Mouse (Mus musculus) liver, adult 2 months (tissue): ENCODE data around the gene Gm10718. TPM values are rescaled to one million over a fixed set of nuclear protein-coding genes. Genes with fewer than 3 reads are reported as not detected.
A peak's percentile ranks its signal among the peaks of the same experiment; 100 is the strongest.
"Not testable (repeated sequence)": the region's sequence is repeated elsewhere in the genome, so short reads cannot be mapped to it uniquely, and the experiment has no call there.

Experiments
- DNase-seq: peaks from one replicate; pipeline ENCODE4 v3.0.0-alpha.2; 2011; ENCODE audit warnings: low read depth, low spot score; ENCODE audit errors: extremely low read depth
- H3K27ac ChIP-seq: fragments of 200-500 bp; replicated peaks from 2 replicates; pipeline ENCODE4 v1.5.1; 2012; ENCODE audit warnings: low read depth, mild to moderate bottlenecking, control low read depth, inconsistent platforms, low read length; ENCODE audit not compliant: insufficient read depth
- H3K27me3 ChIP-seq: fragments of 200-500 bp; 2 replicates; pipeline ENCODE4 v1.6.1; 2012; ENCODE audit warnings: mild to moderate bottlenecking, moderate library complexity, low read length, inconsistent platforms; ENCODE audit not compliant: control insufficient read depth, insufficient read depth
- H3K36me3 ChIP-seq: fragments of 200-500 bp; 2 replicates; pipeline ENCODE4 v1.6.1; 2012; ENCODE audit warnings: low read length, inconsistent platforms; ENCODE audit not compliant: control insufficient read depth, insufficient read depth
- H3K4me1 ChIP-seq: fragments of 200-500 bp; 2 replicates; pipeline ENCODE4 v1.6.1; 2011; ENCODE audit warnings: low read length; ENCODE audit not compliant: control insufficient read depth, insufficient read depth
- H3K4me3 ChIP-seq: fragments of 200-500 bp; 2 replicates; pipeline ENCODE4 v1.5.1; 2011; ENCODE audit warnings: low read depth, mild to moderate bottlenecking, control low read depth, low read length, moderate library complexity; ENCODE audit not compliant: insufficient read depth
- H3K79me2 ChIP-seq: fragments of 200-500 bp; 2 replicates; pipeline ENCODE4 v1.6.1; 2012; ENCODE audit warnings: inconsistent platforms, mild to moderate bottlenecking, low read length, moderate library complexity; ENCODE audit not compliant: control insufficient read depth, insufficient read depth
- H3K9ac ChIP-seq: fragments of 200-500 bp; 2 replicates; pipeline ENCODE4 v1.6.1; 2012; ENCODE audit warnings: low read depth, mild to moderate bottlenecking, control low read depth, inconsistent platforms, low read length
- WGBS: fragments of 180-500 bp; shearing (Covaris S2); methylation state at CpG from one replicate; pipeline ENCODE4 v1.1.7; 2018; 5-methylcytosine and 5-hydroxymethylcytosine counted together
- polyA plus RNA-seq: library from polyadenylated mRNA; depleted of rRNA; stranded (reverse); fragments of >200 nt; gene quantifications from 2 replicates; pipeline ENCODE4 v1.2.3, GENCODE M21; 2012; rRNA removed
- total RNA-seq: library from RNA; depleted of rRNA; stranded (reverse); fragments of >200 nt; gene quantifications from 2 replicates; pipeline ENCODE4 v1.2.3, GENCODE M21; 2014; rRNA removed

Gene Gm10718
- total RNA-seq (0.46 and 4.8 TPM in 2 replicates), polyA plus RNA-seq (not detected in 2 replicates)

DNA sequence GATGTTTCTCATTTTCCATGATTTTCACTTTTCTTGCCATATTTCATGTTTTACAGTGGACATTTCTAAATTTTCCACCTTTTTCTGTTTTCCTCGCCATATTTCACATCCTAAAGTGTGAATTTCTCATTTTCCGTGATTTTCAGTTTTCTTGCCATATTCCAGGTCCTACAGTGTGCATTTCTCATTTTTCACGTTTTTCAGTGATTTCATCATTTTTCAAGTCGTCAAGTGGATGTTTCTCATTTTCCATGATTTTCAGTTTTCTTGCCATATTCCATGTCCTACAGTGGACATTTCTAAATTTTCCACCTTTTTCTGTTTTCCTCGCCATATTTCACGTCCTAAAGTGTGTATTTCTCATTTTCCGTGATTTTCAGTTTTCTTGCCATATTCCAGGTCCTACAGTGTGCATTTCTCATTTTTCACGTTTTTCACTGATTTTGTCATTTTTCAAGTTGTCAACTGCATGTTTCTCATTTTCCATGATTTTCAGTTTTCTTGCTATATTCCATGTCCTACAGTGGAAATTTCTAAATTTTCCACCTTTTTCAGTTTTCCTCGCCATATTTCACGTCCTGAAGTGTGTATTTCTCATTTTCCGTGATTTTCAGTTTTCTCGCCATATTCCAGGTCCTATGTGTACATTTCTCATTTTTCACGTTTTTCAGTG, at the start of gene Gm10718:
TSS of gene Gm10718 (plus strand) at position 236 of the 673 bp plus-strand sequence.
- not testable (repeated sequence) for DNase-seq, H3K36me3 ChIP-seq, H3K9ac ChIP-seq, H3K27ac ChIP-seq, H3K27me3 ChIP-seq, H3K79me2 ChIP-seq, H3K4me1 ChIP-seq, H3K4me3 ChIP-seq
- WGBS: 79% methylated on average over 12 of the region's 13 CpGs

DNA sequence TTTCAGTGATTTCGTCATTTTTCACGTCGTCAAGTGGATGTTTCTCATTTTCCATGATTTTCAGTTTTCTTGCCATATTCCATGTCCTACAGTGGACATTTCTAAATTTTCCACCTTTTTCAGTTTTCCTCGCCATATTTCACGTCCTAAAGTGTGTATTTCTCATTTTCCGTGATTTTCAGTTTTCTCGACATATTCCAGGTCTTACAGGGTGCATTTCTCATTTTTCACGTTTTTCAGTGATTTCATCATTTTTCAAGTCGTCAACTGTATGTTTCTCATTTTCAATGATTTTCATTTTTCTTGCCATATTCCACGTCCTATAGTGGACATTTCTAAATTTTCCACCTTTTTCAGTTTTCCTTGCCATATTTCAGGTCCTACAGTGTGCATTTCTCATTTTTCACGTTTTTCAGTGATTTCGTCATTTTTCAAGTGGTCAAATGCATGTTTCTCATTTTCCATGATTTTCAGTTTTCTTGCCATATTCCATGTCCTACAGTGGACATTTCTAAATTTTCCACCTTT, 22.8 kb upstream of the Gm10718 start, which contains the start of gene Gm10722:
TSS of gene Gm10722 (plus strand) at position 478 of the 528 bp plus-strand sequence.
- peak; percentile 49 for DNase-seq
- H3K27ac ChIP-seq: not testable (repeated sequence)

DNA sequence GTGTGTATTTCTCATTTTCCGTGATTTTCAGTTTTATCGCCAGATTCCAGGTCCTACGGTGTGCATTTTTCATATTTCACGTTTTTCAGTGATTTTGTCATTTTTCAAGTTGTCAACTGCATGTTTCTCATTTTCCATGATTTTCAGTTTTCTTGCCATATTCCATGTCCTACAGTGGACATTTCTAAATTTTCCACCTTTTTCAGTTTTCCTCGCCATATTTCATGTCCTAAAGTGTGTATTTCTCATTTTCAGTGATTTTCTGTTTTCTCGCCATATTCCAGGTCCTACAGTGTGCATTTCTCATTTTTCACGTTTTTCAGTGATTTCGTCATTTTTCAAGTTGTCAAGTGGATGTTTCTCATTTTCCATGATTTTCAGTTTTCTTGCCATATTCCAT, 22.3 kb upstream of the Gm10718 start:
- H3K9ac ChIP-seq, H3K36me3 ChIP-seq, H3K4me1 ChIP-seq, DNase-seq, H3K4me3 ChIP-seq, H3K79me2 ChIP-seq, H3K27me3 ChIP-seq, H3K27ac ChIP-seq: not testable (repeated sequence)
- whole genome bisulfite sequencing: 67% methylated on average over 8 of the region's 8 CpGs

More for the DNA sequence above, 22.8 kb upstream of the Gm10718 start, which contains the start of gene Gm10722:
- not testable (repeated sequence) for H3K4me1 ChIP-seq, H3K36me3 ChIP-seq, H3K9ac ChIP-seq, H3K4me3 ChIP-seq, H3K79me2 ChIP-seq, H3K27me3 ChIP-seq
- 75% methylated on average over 12 of the region's 12 CpGs for WGBS

DNA sequence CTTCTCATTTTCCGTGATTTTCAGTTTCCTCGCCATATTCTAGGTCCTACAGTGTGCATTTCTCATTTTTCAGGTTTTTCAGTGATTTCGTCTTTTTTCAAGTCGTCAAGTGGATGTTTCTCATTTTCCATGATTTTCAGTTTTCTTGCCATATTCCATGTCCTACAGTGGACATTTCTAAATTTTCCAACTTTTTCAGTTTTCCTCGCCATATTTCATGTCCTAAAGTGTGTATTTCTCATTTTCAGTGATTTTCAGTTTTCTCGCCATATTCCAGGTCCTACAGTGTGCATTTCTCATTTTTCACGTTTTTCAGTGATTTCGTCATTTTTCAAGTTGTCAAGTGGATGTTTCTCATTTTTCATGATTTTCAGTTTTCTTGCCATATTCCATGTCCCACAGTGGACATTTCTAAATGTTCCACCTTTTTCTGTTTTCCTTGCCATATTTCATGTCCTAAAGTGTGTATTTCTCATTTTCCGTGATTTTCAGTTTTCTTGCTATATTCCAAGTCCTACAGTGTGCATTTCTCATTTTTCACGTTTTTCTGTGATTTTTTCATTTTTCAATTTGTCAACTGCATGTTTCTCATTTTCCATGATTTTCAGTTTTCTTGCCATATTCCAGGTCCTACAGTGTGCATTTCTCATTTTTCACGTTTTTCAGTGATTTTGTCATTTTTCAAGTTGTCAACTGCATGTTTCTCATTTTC, 21.2 kb upstream of the Gm10718 start:
- not testable (repeated sequence) for H3K27ac ChIP-seq, H3K4me3 ChIP-seq, H3K79me2 ChIP-seq, H3K9ac ChIP-seq, H3K36me3 ChIP-seq, H3K4me1 ChIP-seq, H3K27me3 ChIP-seq
- peak; percentile 34 for DNase-seq
- WGBS: 67% methylated on average over 9 of the region's 11 CpGs

DNA sequence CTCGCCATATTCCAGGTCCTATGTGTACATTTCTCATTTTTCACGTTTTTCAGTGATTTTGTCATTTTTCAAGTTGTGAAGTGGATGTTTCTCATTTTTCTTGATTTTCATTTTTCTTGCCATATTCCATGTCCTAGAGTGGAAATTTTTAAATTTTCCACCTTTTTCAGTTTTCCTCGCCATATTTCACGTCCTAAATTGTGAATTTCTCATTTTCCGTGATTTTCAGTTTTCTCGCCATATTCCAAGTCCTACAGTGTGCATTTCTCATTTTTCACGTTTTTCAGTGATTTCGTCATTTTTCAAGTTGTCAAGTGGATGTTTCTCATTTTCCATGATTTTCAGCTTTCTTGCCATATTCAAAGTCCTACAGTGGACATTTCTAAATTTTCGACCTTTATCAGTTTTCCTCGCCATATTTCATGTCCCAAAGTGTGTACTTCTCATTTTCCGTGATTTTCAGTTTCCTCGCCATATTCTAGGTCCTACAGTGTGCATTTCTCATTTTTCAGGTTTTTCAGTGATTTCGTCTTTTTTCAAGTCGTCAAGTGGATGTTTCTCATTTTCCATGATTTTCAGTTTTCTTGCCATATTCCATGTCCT, 20.5 kb upstream of the Gm10718 start, which contains the start of gene Gm11168:
TSS of gene Gm11168 (plus strand) at position 553 of the 603 bp plus-strand sequence.
- not testable (repeated sequence) for H3K9ac ChIP-seq, H3K4me3 ChIP-seq, H3K27me3 ChIP-seq, H3K27ac ChIP-seq, H3K79me2 ChIP-seq, DNase-seq, H3K4me1 ChIP-seq, H3K36me3 ChIP-seq
- 75% methylated on average over 6 of the region's 14 CpGs for WGBS

DNA sequence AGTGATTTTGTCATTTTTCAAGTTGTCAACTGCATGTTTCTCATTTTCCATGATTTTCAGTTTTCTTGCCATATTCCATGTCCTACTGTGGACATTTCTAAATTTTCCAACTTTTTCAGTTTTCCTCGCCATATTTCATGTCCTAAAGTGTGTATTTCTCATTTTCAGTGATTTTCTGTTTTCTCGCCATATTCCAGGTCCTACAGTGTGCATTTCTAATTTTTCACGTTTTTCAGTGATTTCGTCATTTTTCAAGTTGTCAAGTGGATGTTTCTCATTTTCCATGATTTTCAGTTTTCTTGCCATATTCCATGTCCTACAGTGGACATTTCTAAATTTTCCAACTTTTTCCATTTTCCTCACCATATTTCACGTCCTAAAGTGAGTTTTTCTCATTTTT, 17.2 kb upstream of the Gm10718 start:
- H3K27me3 ChIP-seq, H3K27ac ChIP-seq, DNase-seq, H3K4me3 ChIP-seq, H3K4me1 ChIP-seq, H3K79me2 ChIP-seq, H3K9ac ChIP-seq, H3K36me3 ChIP-seq: not testable (repeated sequence)
- WGBS: 86% methylated on average over 1 of the region's 5 CpGs

DNA sequence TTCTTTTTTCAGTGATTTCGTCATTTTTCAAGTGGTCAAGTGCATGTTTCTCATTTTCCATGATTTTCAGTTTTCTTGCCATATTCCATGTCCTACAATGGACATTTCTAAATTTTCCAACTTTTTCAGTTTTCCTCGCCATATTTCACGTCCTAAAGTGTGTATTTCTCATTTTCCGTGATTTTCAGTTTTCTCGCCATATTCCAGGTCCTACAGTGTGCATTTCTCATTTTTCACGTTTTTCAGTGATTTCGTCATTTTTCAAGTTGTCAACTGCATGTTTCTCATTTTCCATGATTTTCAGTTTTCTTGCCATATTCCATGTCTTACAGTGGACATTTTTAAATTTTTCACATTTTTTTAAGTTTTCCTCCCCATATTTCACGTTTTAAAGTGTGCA, 16.7 kb upstream of the Gm10718 start:
- H3K9ac ChIP-seq, H3K36me3 ChIP-seq, DNase-seq, H3K79me2 ChIP-seq, H3K4me1 ChIP-seq, H3K27ac ChIP-seq, H3K27me3 ChIP-seq, H3K4me3 ChIP-seq: not testable (repeated sequence)
- 74% methylated on average over 8 of the region's 8 CpGs for WGBS

DNA sequence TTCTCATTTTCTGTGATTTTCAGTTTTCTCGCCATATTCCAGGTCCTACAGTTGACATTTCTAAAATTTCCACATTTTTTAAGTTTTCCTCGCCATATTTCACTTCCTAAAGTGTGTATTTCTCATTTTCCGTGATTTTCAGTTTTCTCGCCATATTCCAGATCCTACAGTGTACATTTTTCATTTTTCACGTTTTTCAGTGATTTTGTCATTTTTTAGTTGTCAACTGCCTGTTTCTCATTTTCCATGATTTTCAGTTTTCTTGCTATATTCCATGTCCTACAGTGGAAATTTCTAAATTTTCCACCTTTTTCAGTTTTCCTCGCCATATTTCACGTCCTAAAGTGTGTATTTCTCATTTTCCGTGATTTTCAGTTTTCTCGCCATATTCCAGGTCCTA, 16.1 kb upstream of the Gm10718 start:
- WGBS: 77% methylated on average over 8 of the region's 9 CpGs
- H3K27ac ChIP-seq, H3K79me2 ChIP-seq, H3K9ac ChIP-seq, H3K4me1 ChIP-seq, H3K36me3 ChIP-seq, H3K27me3 ChIP-seq, H3K4me3 ChIP-seq: not testable (repeated sequence)
- peak; percentile 17 for DNase-seq
